Mouse (Mus musculus): ENCODE measurements around the gene Gm44511.

- no peak for TF ChIP-seq CTCF (IDR thresholded peaks at IDR 0.05; ENCODE audit: borderline replicate concordance, insufficient read depth, low read length)
- no peak for TF ChIP-seq POLR2A (IDR thresholded peaks at IDR 0.05; ENCODE audit: low read depth, low read length)
These were observed 45.9 kb upstream of the Gm44511 start for GRCm38 (mm10) chr6:128871910-128872610.
